In genomic region chr16:10993032-10993744, GRCm38 (mm10) we compare ENCODE assay signal across 8 mouse cellular contexts.
DNase-seq lines count a peak whose midpoint lies in the region; ATAC-seq and TF ChIP-seq lines count a peak whose summit lies in the region.

No protein-coding gene starts in this region.

- no peak for DNase-seq in Patski (ENCODE audit: low read depth, low spot score)
- DNase-seq in cerebellum, postnatal 10 days = peak; percentile 89 to 96
- peak; percentile 74 to 83 for DNase-seq in frontal cortex, postnatal 10 days (ENCODE audit: low spot score in 2 of 2)
- DNase-seq in layer of hippocampus, postnatal 14 days (ENCODE audit: low spot score in 2 of 2) = peak; percentile 69 to 86
- peak; percentile 96 for DNase-seq in lung, postnatal 25 days (ENCODE audit: low spot score)
- peak; percentile 38 for DNase-seq in retina, adult 2 months (ENCODE audit: low read depth, low spot score)
- DNase-seq in thymus, postnatal 25 days = peak; percentile 91

- H3K36me3 ChIP-seq in hindbrain, embryonic 12.5 days = peaks cover 3% of the 10 kb centered on the region; the same call in 1 of the 2 replicates

- WGBS in hindbrain, embryonic 12.5 days = 8% methylated on average over 35 of the region's 35 CpGs

- H3K27ac ChIP-seq in hindbrain, embryonic 12.5 days = peak overlapping the region; percentile 74; the same call in 1 of the 2 replicates

- in situ Hi-C loops in Patski (cut with MboI; ENCODE audit: low pct_unique_long_range_greater_than_20kb) = no loop called here

- peak overlapping the region; percentile 75 for H3K9ac ChIP-seq in hindbrain, embryonic 12.5 days

- POLR2A ChIA-PET in Patski (lab: Charles Lee) = interaction anchor here (0.7 to 3.8 kb wide), 9 partner anchors 8 to 101 kb away, joined by 3 to 29 read pairs (median 4); no protein-coding TSS in a partner anchor

- CTCF ChIA-PET in Patski (lab: Charles Lee) = interaction anchor here (1.2 to 3.6 kb wide), 4 partner anchors 19 to 41 kb away, joined by 3 to 14 read pairs (median 3); no protein-coding TSS in a partner anchor

- H3K4me3 ChIP-seq in hindbrain, embryonic 12.5 days = peak overlapping the region; percentile 72

- H3K27me3 ChIP-seq in Patski = no peaks in the 10 kb centered on the region
- H3K27me3 ChIP-seq in hindbrain, embryonic 12.5 days = no peaks in the 10 kb centered on the region

- no peak for TF ChIP-seq CTCF in Patski (IDR thresholded peaks at IDR 0.05)

- peaks cover 7% of the 10 kb centered on the region; the same call in 1 of the 2 replicates for H3K9me3 ChIP-seq in hindbrain, embryonic 12.5 days (replicated peaks)

- H3K4me1 ChIP-seq in hindbrain, embryonic 12.5 days = peaks cover 3% of the 10 kb centered on the region; the same call in 1 of the 2 replicates

- ATAC-seq in Patski = peak; percentile 83
- ATAC-seq in hindbrain, embryonic 12.5 days (ENCODE audit: low FRiP score) = peak; percentile 96

- H3K4me2 ChIP-seq in hindbrain, embryonic 12.5 days (replicated peaks) = peak overlapping the region; percentile 87
